Mouse (Mus musculus): ENCODE data around the gene Plbd1. TPM values are rescaled to one million over a fixed set of nuclear protein-coding genes. Genes with fewer than 3 reads are reported as not detected.

Gene Plbd1
- 10 to 100 TPM; 48.8 to 53.5 TPM for total RNA-seq (2021)
- 28.4 and 50.7 TPM in 2 replicates for polyA plus RNA-seq (2012; rRNA removed)
- long read RNA-seq, transcript Plbd1-201 (11 exons, 2,010 nt): major isoform, 55 of 69 reads
- long read RNA-seq, partial matches to known transcripts: 5 of 69 reads
- long read RNA-seq, other reads (novel, unspliced or antisense): 9 of 69 reads

GRCm38 (mm10) chr6:136661706-136662016, at the start of gene Plbd1:
Gene Plbd1, minus strand, starts transcription at chr6:136661928.
- TF ChIP-seq CTCF (IDR thresholded peaks at IDR 0.05): no peak
- no peak for TF ChIP-seq POLR2A (IDR thresholded peaks at IDR 0.05; ENCODE audit: insufficient read depth, low read depth, low read length)
- TF ChIP-seq EP300 (IDR thresholded peaks at IDR 0.05; ENCODE audit: insufficient read depth, low read depth, low read length): no peak
- Histone ChIP-seq H3K4me1 (ENCODE audit: control insufficient read depth, insufficient read depth, low read length) (no peaks in the 10 kb centered on the region), H3K36me3 (ENCODE audit: control insufficient read depth, insufficient read depth, low read length) (no peaks in the 10 kb centered on the region), H3K79me2 (replicated peaks; ENCODE audit: control insufficient read depth, insufficient read depth, low read length) (no peaks in the 10 kb centered on the region), H3K4me3 (peak within 1 kb of the TSS; percentile 42), H3K9ac (ENCODE audit: low read depth, low read length) (peak within 1 kb of the TSS; percentile 59), H3K27ac (peak within 1 kb of the TSS; percentile 72), H3K27me3 (ENCODE audit: control insufficient read depth, insufficient read depth, low read length) (peaks cover 5% of the 10 kb centered on the region)
- intact Hi-C loops (cut with DNase I): no loop called here
- WGBS: 5% methylated on average over 19 of the region's 19 CpGs
- DNase-seq: peak; percentile 77 to 84

- H3K4me1 ChIP-seq (ENCODE audit: control insufficient read depth, insufficient read depth, low read length): no peaks in the 10 kb centered on the region
- H3K9ac ChIP-seq (ENCODE audit: low read depth, low read length): no peak overlapping the region
- no peak overlapping the region for H3K27ac ChIP-seq
- 85% methylated on average over 5 of the region's 5 CpGs for WGBS
- H3K79me2 ChIP-seq (replicated peaks; ENCODE audit: control insufficient read depth, insufficient read depth, low read length): no peaks in the 10 kb centered on the region
- DNase-seq: no peak
- H3K27me3 ChIP-seq (ENCODE audit: control insufficient read depth, insufficient read depth, low read length): no peaks in the 10 kb centered on the region
- intact Hi-C loops (cut with DNase I): no loop called here
- no peaks in the 10 kb centered on the region for H3K36me3 ChIP-seq (ENCODE audit: control insufficient read depth, insufficient read depth, low read length)
- H3K4me3 ChIP-seq: no peak overlapping the region
- no peak for TF ChIP-seq POLR2A (IDR thresholded peaks at IDR 0.05; ENCODE audit: insufficient read depth, low read depth, low read length)
- no peak for TF ChIP-seq EP300 (IDR thresholded peaks at IDR 0.05; ENCODE audit: insufficient read depth, low read depth, low read length)
- TF ChIP-seq CTCF (IDR thresholded peaks at IDR 0.05): no peak
Measured at GRCm38 (mm10) chr6:136710408-136710807, 48.7 kb upstream of the Plbd1 start.

DNA sequence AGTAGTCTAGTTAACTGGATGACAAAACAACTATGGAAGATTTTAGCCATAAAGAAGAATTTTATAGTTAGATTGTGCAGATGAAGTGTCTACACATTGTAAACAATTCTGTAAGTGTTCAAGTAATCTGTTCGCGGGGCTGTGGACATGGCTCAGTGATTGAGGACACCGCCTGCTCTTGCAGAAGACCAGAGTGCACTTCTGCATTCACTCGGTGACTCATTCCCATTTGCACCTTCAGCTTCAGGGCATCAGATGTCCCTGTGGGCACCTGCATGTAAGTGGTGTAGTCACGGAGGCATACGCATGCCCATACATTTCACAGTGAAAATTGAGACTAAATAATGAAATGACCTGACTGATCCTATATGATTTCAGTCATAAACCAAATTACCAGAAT, 46.9 kb upstream of the Plbd1 start:
- no peak for DNase-seq
- H3K9ac ChIP-seq (ENCODE audit: low read depth, low read length): no peak overlapping the region
- H3K4me3 ChIP-seq: no peak overlapping the region
- no peak overlapping the region for H3K27ac ChIP-seq
- TF ChIP-seq CTCF (IDR thresholded peaks at IDR 0.05) (no peak), POLR2A (IDR thresholded peaks at IDR 0.05; ENCODE audit: insufficient read depth, low read depth, low read length) (no peak), EP300 (IDR thresholded peaks at IDR 0.05; ENCODE audit: insufficient read depth, low read depth, low read length) (no peak)
- WGBS: 91% methylated on average over 6 of the region's 6 CpGs
- intact Hi-C loops (cut with DNase I): no loop called here
- no peaks in the 10 kb centered on the region for H3K79me2 ChIP-seq (replicated peaks; ENCODE audit: control insufficient read depth, insufficient read depth, low read length)
- no peaks in the 10 kb centered on the region for H3K36me3 ChIP-seq (ENCODE audit: control insufficient read depth, insufficient read depth, low read length)
- no peaks in the 10 kb centered on the region for H3K4me1 ChIP-seq (ENCODE audit: control insufficient read depth, insufficient read depth, low read length)
- no peaks in the 10 kb centered on the region for H3K27me3 ChIP-seq (ENCODE audit: control insufficient read depth, insufficient read depth, low read length)

DNA sequence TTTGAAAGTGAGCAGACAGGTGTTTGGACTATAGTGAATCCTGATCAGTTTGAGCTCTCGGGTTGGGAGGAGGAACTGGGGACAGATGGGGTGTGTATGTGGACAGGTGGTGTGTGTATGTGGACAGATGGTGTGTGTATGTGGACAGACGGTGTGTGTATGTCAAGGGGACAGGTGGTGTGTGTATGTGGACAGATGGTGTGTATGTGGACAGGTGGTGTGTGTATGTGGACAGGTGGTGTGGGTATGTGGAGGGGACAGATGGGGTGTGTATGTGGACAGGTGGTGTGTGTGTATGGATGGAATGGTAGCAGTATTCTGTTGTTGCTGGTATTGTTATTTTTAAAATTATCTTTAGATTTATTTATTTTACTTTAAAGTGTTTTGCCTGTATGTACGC, 40.1 kb upstream of the Plbd1 start:
- no peak overlapping the region for H3K9ac ChIP-seq (ENCODE audit: low read depth, low read length)
- DNase-seq: no peak
- intact Hi-C loops (cut with DNase I): no loop called here
- H3K79me2 ChIP-seq (replicated peaks; ENCODE audit: control insufficient read depth, insufficient read depth, low read length): no peaks in the 10 kb centered on the region
- H3K27ac ChIP-seq: no peak overlapping the region
- WGBS: 90% methylated on average over 3 of the region's 3 CpGs
- H3K27me3 ChIP-seq (ENCODE audit: control insufficient read depth, insufficient read depth, low read length): no peaks in the 10 kb centered on the region
- H3K36me3 ChIP-seq (ENCODE audit: control insufficient read depth, insufficient read depth, low read length): no peaks in the 10 kb centered on the region
- TF ChIP-seq EP300 (IDR thresholded peaks at IDR 0.05; ENCODE audit: insufficient read depth, low read depth, low read length) (no peak), CTCF (IDR thresholded peaks at IDR 0.05) (no peak), POLR2A (IDR thresholded peaks at IDR 0.05; ENCODE audit: insufficient read depth, low read depth, low read length) (no peak)
- no peaks in the 10 kb centered on the region for H3K4me1 ChIP-seq (ENCODE audit: control insufficient read depth, insufficient read depth, low read length)
- H3K4me3 ChIP-seq: no peak overlapping the region

DNA sequence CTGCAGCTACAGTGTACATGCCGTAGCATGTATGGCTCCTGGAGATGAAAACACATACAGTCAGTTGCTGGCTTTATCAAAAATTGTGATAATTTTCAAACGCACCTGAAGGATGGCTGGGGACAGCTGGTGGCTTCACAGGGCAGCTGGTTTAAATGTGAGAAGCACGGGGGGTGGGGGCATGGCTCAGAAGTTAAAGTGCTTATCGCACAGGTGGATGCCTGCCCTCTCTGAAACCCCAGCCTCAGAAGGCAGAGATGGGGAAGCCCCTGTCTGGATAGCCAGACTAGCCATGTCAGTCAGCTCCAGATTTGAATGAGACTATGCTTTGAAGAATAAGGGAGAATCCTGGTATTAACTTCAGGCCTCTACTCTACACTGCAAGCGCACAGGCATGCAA, 39.5 kb upstream of the Plbd1 start:
- TF ChIP-seq EP300 (IDR thresholded peaks at IDR 0.05; ENCODE audit: insufficient read depth, low read depth, low read length) (no peak), POLR2A (IDR thresholded peaks at IDR 0.05; ENCODE audit: insufficient read depth, low read depth, low read length) (no peak), CTCF (IDR thresholded peaks at IDR 0.05) (no peak)
- DNase-seq: no peak
- H3K9ac ChIP-seq (ENCODE audit: low read depth, low read length): no peak overlapping the region

GRCm38 (mm10) chr6:136691314-136691713, 29.6 kb upstream of the Plbd1 start:
- Histone ChIP-seq H3K79me2 (replicated peaks; ENCODE audit: control insufficient read depth, insufficient read depth, low read length) (no peaks in the 10 kb centered on the region), H3K27ac (no peak overlapping the region), H3K36me3 (ENCODE audit: control insufficient read depth, insufficient read depth, low read length) (no peaks in the 10 kb centered on the region), H3K27me3 (ENCODE audit: control insufficient read depth, insufficient read depth, low read length) (no peaks in the 10 kb centered on the region), H3K4me1 (ENCODE audit: control insufficient read depth, insufficient read depth, low read length) (no peaks in the 10 kb centered on the region), H3K4me3 (no peak overlapping the region), H3K9ac (ENCODE audit: low read depth, low read length) (no peak overlapping the region)
- TF ChIP-seq CTCF (IDR thresholded peaks at IDR 0.05): peak; percentile 23
- no peak for TF ChIP-seq POLR2A (IDR thresholded peaks at IDR 0.05; ENCODE audit: insufficient read depth, low read depth, low read length)
- no peak for DNase-seq
- intact Hi-C loops (cut with DNase I): no loop called here
- 93% methylated on average over 6 of the region's 6 CpGs for WGBS

More for the DNA sequence above, 39.5 kb upstream of the Plbd1 start:
- Histone ChIP-seq H3K4me3 (no peak overlapping the region), H3K4me1 (ENCODE audit: control insufficient read depth, insufficient read depth, low read length) (no peaks in the 10 kb centered on the region), H3K27me3 (ENCODE audit: control insufficient read depth, insufficient read depth, low read length) (no peaks in the 10 kb centered on the region), H3K27ac (no peak overlapping the region), H3K79me2 (replicated peaks; ENCODE audit: control insufficient read depth, insufficient read depth, low read length) (no peaks in the 10 kb centered on the region), H3K36me3 (ENCODE audit: control insufficient read depth, insufficient read depth, low read length) (no peaks in the 10 kb centered on the region)
- WGBS: 85% methylated on average over 5 of the region's 5 CpGs
- intact Hi-C loops (cut with DNase I): no loop called here
